Mouse (Mus musculus) spleen, postnatal 36 days (tissue): ENCODE results near the gene Plcxd3.
"Not testable (repeated sequence)": the region's sequence is repeated elsewhere in the genome, so short reads cannot be mapped to it uniquely, and the experiment has no call there.

Source experiments
- DNase-seq, 2 experiments: peaks; one replicate each; pipeline ENCODE4 v3.0.0; 2022; ENCODE audit warnings: low spot score in 2 of 2, mixed read lengths in 1 of 2

The Plcxd3 gene

GRCm38 (mm10) chr15:4559121-4559520 is 183.8 kb downstream of the Plcxd3 start:
- DNase-seq, result no peak

DNA sequence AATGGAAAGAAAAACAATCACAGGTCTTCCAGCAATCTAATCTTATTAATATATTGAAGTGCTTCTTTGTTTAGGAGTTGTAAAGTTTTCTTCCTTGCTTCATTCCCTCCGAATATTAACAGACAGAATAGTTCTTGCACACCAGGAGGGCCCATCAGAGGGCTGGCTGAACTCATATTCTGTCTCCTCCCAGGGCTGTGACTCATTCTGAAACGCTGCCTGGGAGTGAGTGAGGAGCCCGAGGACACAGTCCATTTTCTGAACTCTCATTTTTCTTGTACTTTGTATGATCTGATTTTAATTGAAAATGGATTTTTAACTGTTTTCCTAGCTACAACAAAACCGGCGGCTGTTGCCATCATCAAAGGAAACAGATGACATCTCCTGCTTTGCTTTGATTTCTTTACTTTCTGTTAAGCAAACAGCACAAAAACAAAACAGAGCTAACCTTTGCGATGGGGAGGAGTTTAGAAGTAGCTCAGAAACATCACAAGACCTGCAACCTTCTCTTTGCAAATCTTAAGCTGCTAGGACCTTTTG is 186.2 kb downstream of the Plcxd3 start:
- no peak for DNase-seq

DNA sequence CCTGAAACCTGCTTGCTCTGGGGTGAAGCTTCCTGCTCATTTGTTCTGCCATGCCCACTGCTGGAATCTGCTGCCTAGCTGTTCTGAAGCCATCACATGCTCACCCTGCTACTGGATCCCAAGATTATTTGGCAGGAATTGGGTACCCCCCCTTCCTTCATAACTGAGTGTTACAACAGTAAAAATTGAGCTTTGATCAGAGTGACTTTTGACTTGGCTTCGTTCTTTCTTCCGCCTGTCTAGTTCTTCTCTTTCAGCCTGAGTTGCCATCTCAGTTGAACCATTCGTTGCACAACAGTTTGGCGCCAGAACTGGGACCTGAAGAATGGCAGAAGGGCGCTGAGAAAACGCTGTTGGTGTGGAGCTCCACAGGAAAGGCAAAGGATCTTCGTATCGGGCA is 220.2 kb downstream of the Plcxd3 start:
- not testable (repeated sequence) for DNase-seq

DNA sequence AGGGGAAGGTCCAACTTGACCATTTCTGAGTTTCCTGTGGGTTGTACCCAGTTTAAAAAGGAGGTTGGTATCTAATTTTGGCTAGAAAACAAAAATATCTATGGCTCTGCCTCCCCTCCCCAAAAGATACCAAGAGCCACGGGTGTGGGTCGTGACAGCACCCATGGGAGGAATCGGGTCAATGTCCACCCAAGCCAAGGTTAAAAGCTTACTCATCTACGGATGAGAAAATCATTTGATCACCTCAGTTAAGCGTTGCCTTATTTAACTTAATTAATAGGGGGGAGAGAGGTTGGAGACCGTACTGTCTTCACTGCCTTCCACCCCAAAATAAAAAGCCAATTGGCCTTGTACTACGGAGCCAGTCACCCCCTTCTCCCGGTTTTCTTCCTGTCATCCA is 223.4 kb downstream of the Plcxd3 start:
- DNase-seq, result not testable (repeated sequence)

DNA sequence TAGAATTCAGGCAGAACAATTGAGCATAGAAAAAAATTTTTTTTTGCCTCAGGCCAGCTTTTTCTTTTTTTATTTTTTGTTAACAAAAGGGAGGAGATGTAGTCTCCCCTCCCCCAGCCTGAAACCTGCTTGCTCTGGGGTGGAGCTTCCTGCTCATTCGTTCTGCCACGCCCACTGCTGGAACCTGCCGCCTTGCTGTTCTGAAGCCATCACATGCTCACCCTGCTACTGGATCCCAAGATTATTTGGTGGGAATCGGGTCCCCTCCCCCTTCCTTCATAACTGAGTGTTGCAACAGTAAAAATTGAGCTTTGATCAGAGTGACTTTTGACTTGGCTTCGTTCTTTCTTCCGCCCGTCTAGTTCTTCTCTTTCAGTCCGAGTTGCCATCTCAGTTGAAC is 224.0 kb downstream of the Plcxd3 start:
- not testable (repeated sequence) for DNase-seq

DNA sequence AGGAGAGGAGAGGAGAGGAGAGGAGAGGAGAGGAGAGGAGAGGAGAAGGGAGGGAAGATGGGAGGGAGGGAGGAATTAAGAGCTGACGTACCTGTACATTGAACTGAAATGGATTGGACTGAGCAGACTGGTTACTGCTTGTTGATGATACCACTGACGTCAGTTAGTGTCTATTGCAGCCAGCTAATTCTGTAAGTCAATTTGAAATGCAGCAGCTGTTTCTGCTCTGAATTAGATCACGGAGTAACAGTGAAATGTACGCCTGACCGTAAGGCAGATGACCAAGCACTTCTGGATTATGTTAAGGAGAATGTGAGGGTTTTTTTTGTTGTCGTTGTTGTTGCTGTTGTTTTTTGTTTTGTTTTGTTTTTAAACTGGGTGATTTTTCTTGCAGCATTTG is 230.3 kb downstream of the Plcxd3 start:
- DNase-seq, result no peak
